Mouse (Mus musculus): ENCODE results near the gene Spo11.

Spo11 gene

GRCm38 (mm10) chr2:172977409-172978130 is at the start of gene Spo11:
Gene Spo11 (plus strand): TSS chr2:172977700.
- DNase-seq (ENCODE audit: low read depth, low spot score): peak; percentile 53

- DNase-seq (ENCODE audit: low read depth, low spot score): no peak
Measured at GRCm38 (mm10) chr2:172929905-172930436, 47.5 kb upstream of the Spo11 start.

GRCm38 (mm10) chr2:172931137-172931898 is 46.2 kb upstream of the Spo11 start:
- no peak for DNase-seq (ENCODE audit: low read depth, low spot score)

GRCm38 (mm10) chr2:172933631-172934419 is 43.7 kb upstream of the Spo11 start:
- DNase-seq (ENCODE audit: low read depth, low spot score): no peak

GRCm38 (mm10) chr2:172934420-172934788 is 43.1 kb upstream of the Spo11 start:
- DNase-seq (ENCODE audit: low read depth, low spot score): no peak

GRCm38 (mm10) chr2:172934891-172935740 is 42.4 kb upstream of the Spo11 start:
- no peak for DNase-seq (ENCODE audit: low read depth, low spot score)

- DNase-seq (ENCODE audit: low read depth, low spot score): no peak
Measured at GRCm38 (mm10) chr2:172935776-172936562, 41.5 kb upstream of the Spo11 start.

GRCm38 (mm10) chr2:172936844-172937243 is 40.7 kb upstream of the Spo11 start:
- DNase-seq (ENCODE audit: low read depth, low spot score): no peak

- DNase-seq (ENCODE audit: low read depth, low spot score): no peak
Measured at GRCm38 (mm10) chr2:172937326-172938190, 39.9 kb upstream of the Spo11 start.

GRCm38 (mm10) chr2:172938761-172939638 is 38.5 kb upstream of the Spo11 start:
- DNase-seq (ENCODE audit: low read depth, low spot score): peak; percentile 24

GRCm38 (mm10) chr2:172939639-172940002 is 37.9 kb upstream of the Spo11 start:
- no peak for DNase-seq (ENCODE audit: low read depth, low spot score)

GRCm38 (mm10) chr2:172940003-172940798 is 37.3 kb upstream of the Spo11 start, which contains the start of gene Bmp7:
Gene Bmp7 (minus strand): TSS chr2:172940321.
- peak; percentile 60 for DNase-seq (ENCODE audit: low read depth, low spot score)

- DNase-seq (ENCODE audit: low read depth, low spot score): no peak
Measured at GRCm38 (mm10) chr2:172940799-172941163, 36.7 kb upstream of the Spo11 start.

GRCm38 (mm10) chr2:172949051-172949450 is 28.4 kb upstream of the Spo11 start:
- DNase-seq (ENCODE audit: low read depth, low spot score): no peak

GRCm38 (mm10) chr2:172950119-172950676 is 27.3 kb upstream of the Spo11 start:
- no peak for DNase-seq (ENCODE audit: low read depth, low spot score)

- no peak for DNase-seq (ENCODE audit: low read depth, low spot score)
Measured at GRCm38 (mm10) chr2:172950722-172951121, 26.8 kb upstream of the Spo11 start.

- DNase-seq (ENCODE audit: low read depth, low spot score): no peak
Measured at GRCm38 (mm10) chr2:172951976-172952375, 25.5 kb upstream of the Spo11 start.
